Mouse (Mus musculus): ENCODE results near the gene Cfap36.

Cfap36 gene

GRCm38 (mm10) chr11:29246883-29247650 lies at the start of gene Cfap36:
Cfap36 (minus strand) TSS chr11:29247409.
- DNase-seq (ENCODE audit: low spot score), result peak; percentile 93

DNA sequence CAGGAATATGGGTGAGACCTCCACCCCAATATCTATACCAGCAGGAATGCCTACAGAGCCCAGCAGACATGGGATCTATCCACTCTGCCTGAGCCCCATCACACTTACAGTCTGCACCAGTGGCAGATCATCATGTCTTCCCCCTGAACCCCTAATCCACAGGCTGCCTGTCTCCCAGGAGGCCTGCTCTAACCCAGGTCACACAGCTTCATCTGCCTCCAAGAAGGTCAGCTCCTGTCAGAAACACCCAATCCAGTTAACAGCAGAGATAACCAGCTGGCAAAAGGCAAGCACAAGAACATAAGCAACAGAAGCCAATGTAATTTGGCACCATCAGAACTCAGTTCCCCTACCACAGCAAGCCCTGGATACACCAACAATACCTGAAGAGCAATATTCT lies 40.1 kb upstream of the Cfap36 start:
- DNase-seq (ENCODE audit: low spot score), result no peak

GRCm38 (mm10) chr11:29286040-29286439 lies 38.8 kb upstream of the Cfap36 start:
- DNase-seq (ENCODE audit: low spot score), result no peak

DNA sequence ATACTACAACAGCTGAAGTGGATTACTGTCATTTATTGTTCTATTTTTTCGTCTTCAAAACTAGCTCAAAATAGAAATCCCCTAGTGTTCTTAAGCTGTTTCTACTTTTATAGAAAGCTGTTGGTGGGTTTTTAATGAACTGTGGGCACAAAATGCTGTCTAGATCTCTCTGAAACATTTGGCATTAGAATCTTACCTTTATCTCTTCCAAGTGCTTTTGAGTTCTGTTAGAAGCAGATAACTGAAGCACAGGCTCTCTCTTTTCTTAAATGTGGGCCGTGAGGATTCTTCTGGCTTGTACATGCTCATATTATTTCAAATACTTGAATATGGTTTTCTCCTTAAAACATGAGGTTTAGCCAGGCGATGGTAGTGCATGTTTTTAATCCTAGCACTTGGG lies 27.5 kb upstream of the Cfap36 start:
- no peak for DNase-seq (ENCODE audit: low spot score)

- no peak for DNase-seq (ENCODE audit: low spot score)
Measured at GRCm38 (mm10) chr11:29267824-29268223, 20.6 kb upstream of the Cfap36 start.

DNA sequence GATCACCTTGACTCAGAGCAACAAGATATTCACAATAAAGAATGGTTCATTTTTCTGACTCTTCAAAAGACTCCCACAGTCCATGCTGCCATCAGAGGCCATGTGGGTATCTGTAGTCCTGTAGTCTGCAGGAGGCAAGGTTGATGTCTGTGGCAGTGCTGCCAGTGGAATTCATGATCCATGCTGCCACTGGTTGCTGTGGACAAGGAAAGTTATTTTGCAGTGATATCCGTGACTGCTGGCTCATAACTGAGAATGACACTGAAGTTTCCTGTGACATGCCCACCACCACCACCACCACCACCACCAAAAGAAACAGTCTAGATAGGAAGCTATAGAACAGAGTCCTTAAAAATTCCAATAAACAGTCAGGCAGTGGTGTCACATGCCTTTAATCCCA lies 7.4 kb upstream of the Cfap36 start:
- DNase-seq (ENCODE audit: low spot score), result no peak

DNA sequence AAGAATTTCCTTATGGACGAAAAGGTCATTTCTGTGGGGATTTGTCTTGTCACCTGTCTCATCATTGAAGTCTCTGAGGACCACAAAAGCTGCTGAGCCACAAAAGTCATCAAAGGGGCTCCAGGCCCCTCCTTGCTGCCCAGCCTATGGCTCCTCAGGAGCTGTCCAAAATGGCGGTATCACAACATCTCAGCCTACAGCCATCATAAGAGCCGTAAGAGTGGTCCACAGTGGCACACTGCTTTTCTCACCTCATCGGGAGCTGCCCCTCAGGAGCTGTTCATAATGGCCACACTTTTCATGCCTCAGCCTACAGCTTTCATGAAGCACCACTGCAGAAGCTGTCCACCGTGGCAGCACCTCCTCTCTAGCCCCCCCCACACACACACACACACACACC lies 1.2 kb upstream of the Cfap36 start:
- no peak for DNase-seq (ENCODE audit: low spot score)

DNA sequence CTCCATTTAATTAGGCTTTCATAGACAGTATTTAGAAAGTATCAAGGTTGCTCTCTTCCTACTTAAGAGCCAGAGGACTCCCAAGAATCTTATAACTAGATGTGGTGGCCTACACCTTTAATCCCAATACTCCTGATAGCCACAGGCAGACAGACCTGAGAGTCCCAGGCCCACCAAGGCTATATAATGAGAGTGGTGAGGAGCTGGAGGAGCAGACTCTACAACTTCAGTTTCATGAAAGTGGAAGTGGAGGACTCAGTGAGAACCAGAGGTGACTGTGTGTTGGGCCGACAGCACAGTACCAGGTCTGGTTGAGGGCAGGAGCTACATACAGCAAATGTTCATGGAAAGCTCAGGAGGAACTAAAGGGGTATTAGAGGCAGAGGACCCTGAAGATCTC lies 516 bp upstream of the Cfap36 start:
- DNase-seq (ENCODE audit: low spot score), result no peak

GRCm38 (mm10) chr11:29245988-29246387 lies 1.2 kb downstream of the Cfap36 start:
- no peak for DNase-seq (ENCODE audit: low spot score)

- no peak for DNase-seq (ENCODE audit: low spot score)
Measured at GRCm38 (mm10) chr11:29241961-29242360, 5.2 kb downstream of the Cfap36 start.

DNA sequence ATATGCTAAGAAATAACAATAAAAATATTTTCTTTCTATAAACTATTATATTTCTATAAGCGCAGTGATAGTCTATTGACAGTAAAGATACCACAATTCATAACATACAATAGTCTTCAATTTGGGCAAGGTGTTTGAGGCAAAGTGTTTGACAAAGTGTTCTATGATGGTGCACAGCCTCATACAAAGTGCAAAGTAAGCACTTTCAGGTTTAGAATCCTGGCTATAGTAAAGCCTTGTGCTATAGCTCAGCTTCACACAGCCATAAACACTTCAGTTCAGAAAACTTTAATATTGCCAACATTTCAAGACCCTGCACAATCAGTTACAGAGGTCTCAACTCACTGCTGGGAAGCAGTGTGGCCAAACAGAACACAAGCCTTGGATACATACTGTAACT lies 7.9 kb downstream of the Cfap36 start:
- no peak for DNase-seq (ENCODE audit: low spot score)

- no peak for DNase-seq (ENCODE audit: low spot score)
Measured at GRCm38 (mm10) chr11:29238551-29238950, 8.7 kb downstream of the Cfap36 start.

DNA sequence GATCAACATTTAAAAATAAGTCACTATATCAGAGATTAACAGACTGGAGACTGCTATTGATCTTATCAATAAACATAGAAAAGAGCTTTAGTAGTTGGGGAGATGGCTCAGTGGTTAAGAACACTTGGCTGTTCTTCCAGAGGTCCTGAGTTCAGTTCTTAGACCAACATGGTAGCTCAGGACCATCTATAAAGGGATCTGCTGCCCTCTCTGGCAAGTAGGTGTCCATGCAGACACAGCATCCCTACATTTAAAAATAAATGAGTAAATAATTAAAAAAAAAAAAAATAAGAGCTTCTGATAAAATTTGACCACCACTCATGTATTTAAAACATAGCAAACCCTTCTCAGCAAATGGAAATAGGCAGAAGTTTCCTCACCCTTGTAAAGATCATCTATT lies 9.2 kb downstream of the Cfap36 start:
- no peak for DNase-seq (ENCODE audit: low spot score)

- no peak for DNase-seq (ENCODE audit: low spot score)
Measured at GRCm38 (mm10) chr11:29237364-29237763, 9.8 kb downstream of the Cfap36 start.

DNA sequence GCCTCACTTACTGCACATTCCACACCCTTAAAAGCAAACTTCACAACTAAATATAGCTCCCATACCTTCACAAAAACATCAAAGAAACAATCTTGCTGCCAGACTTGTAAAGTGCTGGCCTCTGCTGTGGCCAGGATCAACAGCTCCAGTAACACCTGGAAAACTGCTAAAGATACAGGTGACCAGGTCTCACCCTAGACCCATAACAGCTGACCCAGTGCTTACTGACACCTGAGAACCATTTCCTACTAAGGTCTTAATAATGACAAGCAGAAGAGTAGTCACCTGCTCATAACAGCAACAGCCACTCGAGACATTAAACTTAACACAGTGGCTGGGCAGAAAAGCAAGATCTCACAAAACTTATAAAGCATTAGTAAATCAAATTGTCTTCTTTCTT lies 13.6 kb downstream of the Cfap36 start:
- no peak for DNase-seq (ENCODE audit: low spot score)

GRCm38 (mm10) chr11:29228957-29229356 lies 18.3 kb downstream of the Cfap36 start:
- no peak for DNase-seq (ENCODE audit: low spot score)

DNA sequence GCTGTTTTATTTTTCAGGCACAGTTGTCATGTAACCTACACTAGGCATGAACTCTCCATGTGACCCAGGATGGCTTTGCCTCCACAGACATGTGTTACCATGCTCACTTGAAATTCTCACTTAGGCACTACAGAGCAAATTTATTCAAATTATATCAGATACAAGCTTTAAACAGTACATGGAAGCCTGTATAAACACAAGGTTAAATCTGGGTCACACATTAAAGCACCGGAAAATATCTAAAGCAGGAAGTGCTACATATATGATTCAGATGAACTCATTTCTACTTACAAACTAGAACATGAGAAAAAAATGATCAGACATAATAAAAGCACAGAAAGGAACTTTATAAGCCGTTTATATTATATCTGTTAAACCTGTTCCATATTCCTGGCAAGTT lies 22.5 kb downstream of the Cfap36 start:
- DNase-seq (ENCODE audit: low spot score), result no peak

GRCm38 (mm10) chr11:29222310-29222709 lies 24.9 kb downstream of the Cfap36 start:
- no peak for DNase-seq (ENCODE audit: low spot score)

GRCm38 (mm10) chr11:29219055-29219454 lies 28.2 kb downstream of the Cfap36 start:
- no peak for DNase-seq (ENCODE audit: low spot score)

- DNase-seq (ENCODE audit: low spot score), result peak; percentile 14
Measured at GRCm38 (mm10) chr11:29216196-29216595, 31.0 kb downstream of the Cfap36 start.

- DNase-seq (ENCODE audit: low spot score), result no peak
Measured at GRCm38 (mm10) chr11:29209774-29210173, 37.4 kb downstream of the Cfap36 start.

DNA sequence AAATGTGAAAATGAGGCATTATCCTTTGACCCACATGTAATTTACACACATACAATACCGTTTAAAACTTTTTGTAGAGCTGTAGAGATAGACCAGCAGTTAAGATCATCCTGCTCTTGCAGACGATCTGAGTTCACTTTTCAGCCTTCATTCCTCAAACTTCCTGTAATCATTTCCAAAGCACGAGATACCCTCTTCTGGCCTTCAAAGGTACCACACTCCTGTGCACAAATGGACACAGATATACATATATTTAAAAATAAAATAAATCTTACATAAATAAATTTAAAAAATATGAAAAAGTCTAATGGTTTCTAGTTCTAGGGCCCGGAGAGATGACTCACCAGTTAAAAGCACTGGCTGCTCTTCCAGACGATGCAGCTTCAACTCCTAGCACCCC lies 43.6 kb downstream of the Cfap36 start:
- DNase-seq (ENCODE audit: low spot score), result no peak

DNA sequence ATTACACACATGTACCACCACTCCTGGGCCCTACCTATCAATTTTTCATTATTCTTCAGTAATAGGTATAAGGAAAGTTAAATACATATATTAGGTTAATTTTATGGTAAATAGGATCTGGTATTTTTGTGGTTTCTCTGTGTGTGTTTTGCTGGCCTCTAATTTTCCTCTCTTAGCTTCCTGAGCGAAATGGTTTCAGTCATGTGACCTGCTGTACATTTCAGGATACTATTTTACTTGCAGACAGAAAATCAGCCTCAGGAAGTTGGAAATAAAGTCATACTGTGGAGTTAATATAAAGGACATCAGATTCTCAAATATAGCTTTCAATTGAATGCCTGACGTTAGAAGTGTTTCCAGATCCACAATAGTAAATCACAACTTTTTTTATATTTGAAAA lies 58.2 kb downstream of the Cfap36 start:
- no peak for DNase-seq (ENCODE audit: low spot score)

GRCm38 (mm10) chr11:29181751-29182150 lies 65.5 kb downstream of the Cfap36 start:
- DNase-seq (ENCODE audit: low spot score), result no peak
